Mouse (Mus musculus) embryonic facial prominence, embryonic 13.5 days (tissue): ENCODE measurements around the gene Pip4k2b. TPM values are rescaled to one million over a fixed set of nuclear protein-coding genes. Genes with fewer than 3 reads are reported as not detected.

Experiments
- ATAC-seq: fragments of 200-750 bp; cut with Nextera tagmentation; 2 replicates; pipeline ENCODE4 v1.8.0; 2017; ENCODE audit warnings: low read depth; ENCODE audit not compliant: insufficient number of reproducible peaks, insufficient read depth, low FRiP score, low TSS enrichment
- H3K27ac ChIP-seq: fragments of 300-500 bp; sonication (generic); 2 replicates; pipeline ENCODE4 v1.5.1; 2015; ENCODE audit warnings: moderate library complexity, mild to moderate bottlenecking, inconsistent platforms
- H3K27me3 ChIP-seq: fragments of 300-500 bp; sonication (generic); 2 replicates; pipeline ENCODE4 v1.6.1; 2015; ENCODE audit warnings: mild to moderate bottlenecking, inconsistent platforms
- H3K36me3 ChIP-seq: fragments of 300-500 bp; sonication (generic); 2 replicates; pipeline ENCODE4 v1.6.1; 2015; ENCODE audit warnings: mild to moderate bottlenecking, inconsistent platforms
- H3K4me1 ChIP-seq: fragments of 300-500 bp; sonication (generic); 2 replicates; pipeline ENCODE4 v1.6.1; 2015; ENCODE audit warnings: inconsistent platforms
- H3K4me2 ChIP-seq: fragments of 300-500 bp; sonication (generic); 2 replicates; pipeline ENCODE4 v1.6.1; 2015; ENCODE audit warnings: moderate library complexity, mild to moderate bottlenecking, inconsistent platforms
- H3K4me3 ChIP-seq: fragments of 300-500 bp; sonication (generic); 2 replicates; pipeline ENCODE4 v1.5.1; 2015; ENCODE audit warnings: mild to moderate bottlenecking, inconsistent platforms
- H3K9ac ChIP-seq: fragments of 300-500 bp; sonication (generic); 2 replicates; pipeline ENCODE4 v1.6.1; 2015; ENCODE audit warnings: mild to moderate bottlenecking, inconsistent platforms
- H3K9me3 ChIP-seq: fragments of 300-500 bp; sonication (generic); 2 replicates; pipeline ENCODE4 v1.6.1; 2016; ENCODE audit warnings: inconsistent platforms
- WGBS: fragments of 180-500 bp; shearing (Covaris S2); methylation state at CpG from one replicate; pipeline ENCODE4 v1.1.7; 2015; ENCODE audit warnings: mixed read lengths; 5-methylcytosine and 5-hydroxymethylcytosine counted together
- polyA plus RNA-seq: library from polyadenylated mRNA; unstranded; fragments of >200 nt; fragmentation: Nextera tagmentation; extraction: Ambion mirVana; gene quantifications from 2 replicates; pipeline ENCODE4 v1.2.1, GENCODE M21; 2015

Pip4k2b gene
- polyA plus RNA-seq, 1 experiment from 2014 or later, result 3.1 TPM

DNA sequence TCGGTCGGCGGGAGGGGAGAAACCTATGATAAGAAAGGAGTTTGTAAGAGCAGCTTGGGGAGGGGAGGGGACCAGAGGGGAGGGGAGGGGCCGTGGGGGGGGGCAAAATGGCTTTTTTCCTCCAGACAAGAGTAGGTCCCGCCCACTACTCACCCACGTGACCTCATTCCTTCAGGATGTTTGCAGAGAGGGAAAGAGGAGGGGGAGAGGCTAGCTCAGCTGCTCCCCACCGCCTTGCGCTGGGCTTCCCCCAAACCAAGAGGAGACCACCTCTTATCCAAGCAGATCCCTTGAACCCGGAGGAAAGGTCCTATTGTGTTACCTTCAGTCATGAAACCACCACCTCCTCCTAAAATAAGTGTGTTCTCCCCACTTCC is 44.9 kb downstream of the Pip4k2b start:
- Histone ChIP-seq H3K9ac (peak overlapping the region; percentile 96), H3K4me2 (peak overlapping the region; percentile 90), H3K27me3 (no peaks in the 10 kb centered on the region), H3K9me3 (no peaks in the 10 kb centered on the region), H3K36me3 (no peaks in the 10 kb centered on the region), H3K4me3 (peak overlapping the region; percentile 94), H3K4me1 (peaks cover 64% of the 10 kb centered on the region), H3K27ac (peak overlapping the region; percentile 98)
- ATAC-seq, result peak; percentile 16; the same call in 1 of the 2 replicates
- WGBS, result 0% methylated on average over 8 of the region's 9 CpGs

DNA sequence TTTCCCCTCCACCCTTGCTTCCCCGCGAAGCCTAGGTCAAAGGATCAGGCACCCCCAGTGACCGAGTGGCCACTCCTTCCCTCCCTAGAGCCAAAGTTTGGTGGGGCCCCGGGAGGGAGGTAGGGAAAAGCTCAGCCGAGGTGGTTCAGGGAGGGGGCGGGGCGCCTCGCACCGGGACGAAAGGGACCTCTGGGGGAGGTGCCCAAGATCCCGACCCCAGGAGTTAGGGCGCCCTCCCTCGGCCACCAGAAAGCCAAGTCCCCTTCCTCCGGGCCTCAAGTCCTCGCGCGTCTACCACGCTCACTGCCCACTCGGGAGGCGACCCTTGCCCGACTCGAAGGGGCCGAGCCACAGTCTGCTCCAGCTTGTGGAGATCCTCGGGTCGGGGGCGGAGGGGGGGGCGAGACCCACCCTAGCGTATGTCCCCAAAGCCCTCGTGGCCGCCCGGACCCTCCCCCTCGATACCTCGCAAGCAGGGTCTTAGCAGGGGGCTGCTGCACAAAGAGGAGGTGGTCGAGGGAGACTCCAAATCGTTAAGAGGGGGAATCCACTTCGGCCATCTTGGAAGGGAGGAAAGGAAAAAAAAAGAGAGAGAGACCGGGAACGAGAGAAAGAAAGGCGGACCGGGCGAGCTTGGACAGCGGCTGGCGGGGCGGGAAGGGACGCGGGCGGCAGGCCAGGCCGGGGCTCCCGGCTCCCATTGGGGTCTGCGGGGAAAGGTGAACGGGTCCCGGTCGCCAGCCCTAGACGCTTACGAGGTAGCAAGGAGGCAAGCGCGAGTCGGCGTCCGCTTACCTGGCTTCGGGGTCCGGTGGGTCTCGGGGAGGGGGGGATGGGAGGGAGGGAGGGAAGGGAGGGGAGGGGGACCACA is 45.5 kb downstream of the Pip4k2b start:
- ATAC-seq, result 0 out of 2 replicates have a peak, but pooled peaks have one; percentile 12
- Histone ChIP-seq H3K9ac (peak overlapping the region; percentile 96), H3K27me3 (no peaks in the 10 kb centered on the region), H3K4me3 (peak overlapping the region; percentile 94), H3K4me1 (peaks cover 62% of the 10 kb centered on the region), H3K27ac (peak overlapping the region; percentile 98), H3K4me2 (peak overlapping the region; percentile 90), H3K9me3 (no peaks in the 10 kb centered on the region), H3K36me3 (no peaks in the 10 kb centered on the region)
- WGBS, result under 1% methylated on average over 62 of the region's 63 CpGs

DNA sequence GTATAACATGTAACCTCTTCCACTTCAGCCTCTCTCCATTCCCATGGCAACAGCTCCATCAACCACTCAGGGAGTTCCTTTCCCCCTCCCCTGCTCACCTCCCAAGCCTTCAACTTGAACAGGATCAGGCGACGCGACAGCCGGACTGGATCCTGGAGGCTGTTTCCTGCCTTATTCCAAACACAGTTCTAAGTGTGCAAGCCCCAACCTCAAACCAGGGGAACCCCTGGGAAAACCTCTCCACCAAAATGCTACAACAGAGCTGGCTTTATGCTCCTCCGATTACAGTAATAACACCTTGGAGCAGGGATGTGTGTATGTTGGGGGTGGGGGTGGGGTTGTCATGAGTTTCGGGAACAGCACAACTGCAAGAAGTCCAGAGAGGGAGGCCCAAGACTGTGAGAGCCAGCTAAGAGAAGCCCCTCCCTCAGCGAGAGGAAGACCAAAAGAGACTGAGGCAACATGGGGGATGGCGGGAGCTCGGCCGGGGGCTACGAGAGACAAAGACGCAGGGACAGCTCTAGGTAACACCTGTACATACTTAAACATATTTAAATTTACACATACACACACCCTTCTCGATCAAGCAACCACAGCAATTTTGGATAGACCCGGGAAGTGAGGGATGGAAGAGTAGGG is 46.5 kb downstream of the Pip4k2b start:
- 1% methylated on average over 14 of the region's 14 CpGs for WGBS
- peaks cover 59% of the 10 kb centered on the region for H3K4me1 ChIP-seq

DNA sequence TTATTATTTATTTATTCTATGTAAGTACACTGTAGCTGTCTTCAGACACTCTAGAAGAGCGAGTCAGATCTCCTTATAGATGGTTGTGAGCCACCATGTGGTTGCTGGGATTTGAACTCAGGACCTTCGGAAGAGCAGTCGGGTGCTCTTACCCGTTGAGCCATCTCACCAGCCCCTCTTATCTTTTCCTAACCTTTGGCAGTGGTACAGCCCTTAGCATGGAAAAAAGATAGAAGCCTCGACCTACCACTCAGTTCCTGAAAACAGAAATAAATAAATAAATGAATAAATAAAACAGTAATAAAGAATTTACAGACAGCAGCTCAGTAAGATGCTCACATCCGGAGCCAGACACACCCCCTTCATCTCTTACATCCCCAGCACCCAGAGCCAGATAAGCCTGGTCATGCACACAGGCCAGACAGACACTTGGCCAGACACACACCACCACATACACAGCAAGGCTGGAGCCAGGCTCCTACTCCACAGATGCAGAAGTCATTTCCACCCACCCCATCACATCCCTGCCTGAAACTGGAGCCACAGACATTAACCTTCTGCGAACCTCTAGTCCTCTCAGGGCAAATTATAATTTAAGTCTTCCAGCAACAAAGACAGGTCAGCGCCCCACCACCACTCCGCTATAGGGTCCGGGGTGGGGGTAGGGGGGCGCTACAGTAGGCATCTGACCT is 47.2 kb downstream of the Pip4k2b start:
- H3K9ac ChIP-seq, result peak overlapping the region; percentile 96
- H3K4me3 ChIP-seq, result peak overlapping the region; percentile 94
- H3K27ac ChIP-seq, result peak overlapping the region; percentile 98
- H3K4me2 ChIP-seq, result peak overlapping the region; percentile 90
- no peaks in the 10 kb centered on the region for H3K9me3 ChIP-seq
- no peaks in the 10 kb centered on the region for H3K27me3 ChIP-seq
- ATAC-seq, result no peak
- H3K36me3 ChIP-seq, result peaks cover 14% of the 10 kb centered on the region
- peaks cover 59% of the 10 kb centered on the region for H3K4me1 ChIP-seq
- WGBS, result 42% methylated on average over 11 of the region's 11 CpGs

More for the DNA sequence above, 46.5 kb downstream of the Pip4k2b start:
- H3K9me3 ChIP-seq, result no peaks in the 10 kb centered on the region
- peaks cover 7% of the 10 kb centered on the region for H3K36me3 ChIP-seq
- H3K27me3 ChIP-seq, result no peaks in the 10 kb centered on the region
- peak overlapping the region; percentile 98 for H3K27ac ChIP-seq
- peak overlapping the region; percentile 94 for H3K4me3 ChIP-seq
- peak overlapping the region; percentile 96 for H3K9ac ChIP-seq
- H3K4me2 ChIP-seq, result peak overlapping the region; percentile 90
- no peak for ATAC-seq

DNA sequence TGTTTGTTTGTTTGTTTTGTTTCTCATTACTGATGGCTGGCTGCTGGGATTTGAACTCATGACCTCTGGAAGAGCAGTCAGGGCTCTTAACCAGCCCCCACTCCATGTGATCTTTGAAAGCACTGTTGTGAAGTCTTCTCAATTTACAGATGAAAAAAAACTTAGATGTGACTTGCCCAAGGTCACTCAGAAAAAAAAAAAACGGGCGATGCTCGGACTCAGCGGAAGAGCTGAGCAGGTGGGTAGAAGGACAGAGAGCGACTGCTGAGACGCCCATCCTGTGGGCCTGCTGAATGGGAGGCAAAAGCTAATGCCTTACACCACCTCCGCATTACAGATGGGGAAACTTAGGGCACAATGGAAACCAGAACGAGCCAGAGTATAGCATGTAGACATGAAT is 47.8 kb downstream of the Pip4k2b start:
- H3K27ac ChIP-seq, result 0 out of 2 replicates have a peak overlapping the region, but pooled peaks have one; percentile 64
- no peak overlapping the region for H3K9ac ChIP-seq
- peaks cover 21% of the 10 kb centered on the region for H3K36me3 ChIP-seq
- 0 out of 2 replicates have a peak overlapping the region, but pooled peaks have one; percentile 21 for H3K4me3 ChIP-seq
- no peaks in the 10 kb centered on the region for H3K9me3 ChIP-seq
- H3K27me3 ChIP-seq, result no peaks in the 10 kb centered on the region
- peak overlapping the region; percentile 90 for H3K4me2 ChIP-seq
- ATAC-seq, result no peak
- 60% methylated on average over 8 of the region's 8 CpGs for WGBS
- H3K4me1 ChIP-seq, result peaks cover 54% of the 10 kb centered on the region

DNA sequence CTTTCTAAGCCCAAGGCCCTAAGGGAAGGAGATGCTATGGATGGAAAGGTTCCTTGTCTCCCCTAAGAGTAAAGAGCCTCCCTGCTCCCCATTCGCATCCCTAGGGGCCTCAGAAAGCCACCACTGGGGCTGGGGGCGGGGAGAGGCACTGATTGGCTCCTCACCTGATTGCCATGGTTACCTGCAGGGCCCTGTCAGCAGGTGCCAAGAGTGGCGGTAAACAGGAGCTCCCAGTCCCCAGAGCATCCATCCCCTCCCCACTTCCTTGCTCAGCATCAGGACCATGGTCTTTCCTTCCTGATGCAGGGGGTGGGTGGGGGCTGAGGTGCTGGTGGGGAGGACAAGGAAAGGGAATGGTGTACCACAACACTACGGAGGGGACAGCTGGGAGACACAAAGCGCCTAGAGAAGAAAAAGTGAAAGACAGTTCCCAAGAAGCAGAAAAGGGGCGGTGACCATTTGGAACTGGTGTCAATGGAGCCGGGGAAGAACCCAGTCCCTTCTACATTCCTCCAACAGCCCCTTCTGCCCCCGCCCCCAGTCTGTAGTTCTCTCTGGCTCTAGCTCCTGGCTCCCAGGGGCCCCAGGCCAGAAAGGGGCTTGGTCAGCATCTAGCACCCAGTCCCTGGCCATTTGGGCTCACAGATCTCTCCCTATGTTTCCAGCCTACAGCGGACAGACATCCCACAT is 48.6 kb downstream of the Pip4k2b start:
- Histone ChIP-seq H3K9ac (peak overlapping the region; percentile 58), H3K4me2 (peak overlapping the region; percentile 90), H3K4me3 (peak overlapping the region; percentile 21), H3K9me3 (no peaks in the 10 kb centered on the region), H3K36me3 (peaks cover 29% of the 10 kb centered on the region), H3K27ac (peak overlapping the region; percentile 64), H3K4me1 (peaks cover 45% of the 10 kb centered on the region), H3K27me3 (no peaks in the 10 kb centered on the region)
- no peak for ATAC-seq
- 38% methylated on average over 9 of the region's 9 CpGs for WGBS

DNA sequence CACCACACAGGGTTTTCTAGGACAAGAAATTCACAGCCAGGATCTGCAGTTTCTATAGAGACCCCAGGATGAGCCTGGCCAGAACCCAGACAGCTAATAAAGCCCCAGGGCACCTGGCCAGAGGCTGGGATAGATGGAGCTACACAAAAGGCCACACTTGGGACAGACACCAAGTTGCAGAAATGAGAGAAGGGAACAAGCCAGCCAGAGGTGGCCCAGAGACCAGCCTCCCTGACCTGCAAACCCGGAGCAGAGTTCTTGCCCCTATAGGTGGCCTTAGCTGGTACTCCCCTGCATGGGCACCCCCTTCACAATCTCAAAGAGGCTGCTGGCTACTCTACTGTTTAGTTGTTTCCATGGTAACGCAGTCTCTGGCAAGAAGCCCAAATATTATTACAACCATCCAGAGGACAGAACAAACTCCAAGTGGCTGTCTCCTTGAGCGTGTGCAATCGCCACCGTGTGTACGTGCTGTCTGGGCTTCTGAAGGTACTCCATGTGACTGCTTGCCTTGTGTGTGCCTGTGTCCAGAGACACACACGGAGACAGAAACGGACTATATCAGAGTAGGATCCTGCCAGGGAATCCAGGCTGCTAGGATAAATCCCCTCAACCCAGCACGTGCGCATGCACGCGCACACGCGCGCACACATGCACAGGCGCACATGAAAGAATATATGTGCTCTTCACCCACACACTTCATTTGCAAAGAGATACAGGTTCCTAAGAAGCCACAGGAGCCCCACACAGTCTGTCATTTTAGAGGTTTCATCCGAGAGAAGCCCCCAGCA is 49.4 kb downstream of the Pip4k2b start:
- Histone ChIP-seq H3K4me2 (peak overlapping the region; percentile 90), H3K36me3 (peaks cover 36% of the 10 kb centered on the region), H3K27ac (peak overlapping the region; percentile 64; the same call in 1 of the 2 replicates), H3K9ac (peak overlapping the region; percentile 58), H3K4me3 (peak overlapping the region; percentile 21), H3K4me1 (peaks cover 43% of the 10 kb centered on the region), H3K9me3 (no peaks in the 10 kb centered on the region), H3K27me3 (no peaks in the 10 kb centered on the region)
- 44% methylated on average over 17 of the region's 17 CpGs for WGBS
- ATAC-seq, result no peak

DNA sequence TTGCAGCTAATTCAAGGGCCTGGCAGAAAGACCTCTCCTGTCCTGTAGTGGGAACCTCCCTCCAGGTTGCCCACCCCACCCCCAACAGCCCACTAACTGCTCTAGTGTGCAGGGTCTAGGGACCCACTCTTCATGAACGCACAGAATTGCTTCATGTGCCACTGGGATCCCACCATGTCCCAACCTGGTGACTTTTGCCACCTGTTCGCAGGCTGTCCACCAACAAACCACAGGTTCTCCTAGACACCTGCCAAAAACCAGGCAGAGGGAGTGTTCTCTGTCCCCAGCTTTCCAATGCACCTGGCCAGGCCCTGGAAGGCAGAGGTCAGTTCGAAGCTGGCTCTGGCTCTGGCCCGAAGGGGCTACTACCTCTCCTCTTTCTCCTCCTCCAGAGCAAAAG is 50.1 kb downstream of the Pip4k2b start:
- H3K36me3 ChIP-seq, result peaks cover 41% of the 10 kb centered on the region
- no peaks in the 10 kb centered on the region for H3K27me3 ChIP-seq
- WGBS, result 81% methylated on average over 4 of the region's 4 CpGs
- no peak for ATAC-seq
- H3K9ac ChIP-seq, result 0 out of 2 replicates have a peak overlapping the region, but pooled peaks have one; percentile 58
- no peaks in the 10 kb centered on the region for H3K9me3 ChIP-seq
- no peak overlapping the region for H3K4me2 ChIP-seq
- peaks cover 43% of the 10 kb centered on the region for H3K4me1 ChIP-seq
- no peak overlapping the region for H3K4me3 ChIP-seq
- peak overlapping the region; percentile 64; the same call in 1 of the 2 replicates for H3K27ac ChIP-seq

DNA sequence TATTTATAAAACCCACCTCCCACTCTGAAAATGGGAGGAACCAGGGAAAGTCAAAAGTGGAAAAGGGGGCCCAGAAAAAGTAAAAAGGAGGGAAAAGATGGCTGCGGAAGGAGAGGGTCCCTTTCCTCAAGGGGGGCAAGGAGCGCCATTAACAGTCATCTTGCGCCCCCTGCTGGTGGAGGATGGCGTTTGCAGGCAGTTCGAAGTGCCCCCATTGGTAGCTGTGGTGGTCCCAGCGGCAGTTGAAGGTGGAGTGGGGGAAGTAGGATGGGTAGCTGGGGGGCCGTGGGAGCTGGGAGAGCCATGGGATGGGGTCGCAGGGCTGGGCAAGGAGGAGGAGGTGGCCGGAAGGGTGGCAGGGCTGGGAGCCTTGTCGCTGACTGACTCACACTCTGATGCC is 54.6 kb downstream of the Pip4k2b start:
- no peak overlapping the region for H3K4me2 ChIP-seq
- H3K36me3 ChIP-seq, result peaks cover 59% of the 10 kb centered on the region
- ATAC-seq, result no peak
- 37% methylated on average over 10 of the region's 10 CpGs for WGBS
- H3K9me3 ChIP-seq, result no peaks in the 10 kb centered on the region
- peaks cover 27% of the 10 kb centered on the region for H3K4me1 ChIP-seq
- H3K9ac ChIP-seq, result no peak overlapping the region
- H3K27ac ChIP-seq, result no peak overlapping the region
- no peaks in the 10 kb centered on the region for H3K27me3 ChIP-seq
- no peak overlapping the region for H3K4me3 ChIP-seq

DNA sequence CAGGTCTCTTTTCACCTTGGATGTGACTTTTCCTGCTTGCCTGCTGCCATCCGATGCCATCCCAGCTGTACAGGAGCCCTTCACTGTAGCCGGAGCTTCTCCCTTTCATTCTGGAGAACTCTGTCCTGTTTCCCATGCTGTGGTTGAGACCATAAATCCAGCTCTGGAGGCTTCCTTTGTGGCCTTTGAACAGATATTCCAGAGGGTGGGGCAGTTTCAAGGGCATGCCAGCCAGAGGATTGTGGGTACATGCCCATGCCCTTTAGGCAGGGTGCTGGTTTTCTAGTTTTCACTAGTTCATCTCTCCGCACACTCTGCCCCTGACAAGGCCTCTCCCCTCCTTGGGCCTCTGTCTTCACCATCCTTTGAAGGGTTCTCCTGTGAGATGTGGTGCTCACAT is 57.4 kb downstream of the Pip4k2b start:
- peak overlapping the region; percentile 21; the same call in 1 of the 2 replicates for H3K9ac ChIP-seq
- no peak overlapping the region; the same call in 1 of the 2 replicates for H3K27ac ChIP-seq
- H3K4me3 ChIP-seq, result no peak overlapping the region
- WGBS, result 85% methylated on average over 3 of the region's 3 CpGs
- H3K4me2 ChIP-seq, result peak overlapping the region; percentile 80; the same call in 1 of the 2 replicates
- ATAC-seq, result no peak
- H3K4me1 ChIP-seq, result peaks cover 22% of the 10 kb centered on the region
- no peaks in the 10 kb centered on the region for H3K9me3 ChIP-seq
- peaks cover 53% of the 10 kb centered on the region for H3K36me3 ChIP-seq
- H3K27me3 ChIP-seq, result no peaks in the 10 kb centered on the region
